Mouse (Mus musculus) adipocyte (in vitro differentiated cells): ENCODE data around the gene Stx6.

Experiments
- DNase-seq: peaks from one replicate; pipeline ENCODE4 v3.0.0-alpha.2; 2016; ENCODE audit warnings: low spot score

The Stx6 gene

GRCm38 (mm10) chr1:155207859-155208258 is 49.3 kb downstream of the Stx6 start:
- DNase-seq: no peak

- no peak for DNase-seq
Measured at GRCm38 (mm10) chr1:155210011-155210763, 51.7 kb downstream of the Stx6 start.

- DNase-seq: no peak
Measured at GRCm38 (mm10) chr1:155211017-155211416, 52.5 kb downstream of the Stx6 start.

GRCm38 (mm10) chr1:155212081-155212480 is 53.6 kb downstream of the Stx6 start:
- DNase-seq: no peak

- no peak for DNase-seq
Measured at GRCm38 (mm10) chr1:155212493-155212892, 54.0 kb downstream of the Stx6 start.

DNA sequence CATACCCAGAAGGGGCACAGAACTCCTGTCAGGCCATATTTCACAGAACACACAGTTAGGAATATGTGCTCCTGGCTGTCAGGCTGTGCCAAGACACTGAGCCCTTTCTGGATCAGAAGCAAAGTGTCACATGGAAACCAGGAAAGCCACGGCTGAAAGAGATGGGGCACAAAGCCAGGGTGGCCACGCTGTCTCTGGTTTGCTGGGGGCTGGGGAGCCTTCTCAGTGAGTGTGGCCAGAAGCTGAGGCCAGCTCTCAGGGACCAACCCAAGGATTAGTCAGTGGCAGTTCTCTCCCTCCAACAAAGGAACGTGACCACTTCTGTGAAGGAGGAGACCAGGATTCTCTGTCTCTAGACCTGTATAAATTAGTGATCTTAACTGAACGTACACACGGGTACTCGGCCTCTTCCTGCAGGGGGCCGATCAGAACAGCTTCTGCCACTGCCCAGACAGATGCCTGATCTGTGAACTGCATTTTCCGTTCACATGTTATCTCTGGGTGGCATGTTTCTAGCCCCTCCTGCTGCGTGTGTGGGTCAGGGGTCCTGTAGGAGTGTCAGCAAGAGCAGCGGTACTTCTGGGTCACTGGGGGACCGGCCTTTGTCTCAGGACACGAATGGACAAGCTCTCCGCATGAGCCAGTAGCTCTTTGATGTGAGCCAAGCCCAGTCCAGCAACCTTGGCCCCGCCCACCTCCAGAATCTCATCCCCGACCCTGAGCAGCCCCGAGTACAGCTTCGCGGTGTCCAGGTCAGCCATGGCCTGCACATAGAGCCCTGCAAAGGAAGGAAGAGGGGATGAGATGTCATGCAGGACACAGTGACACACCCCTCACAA is 54.6 kb downstream of the Stx6 start:
- DNase-seq: peak; percentile 38

DNA sequence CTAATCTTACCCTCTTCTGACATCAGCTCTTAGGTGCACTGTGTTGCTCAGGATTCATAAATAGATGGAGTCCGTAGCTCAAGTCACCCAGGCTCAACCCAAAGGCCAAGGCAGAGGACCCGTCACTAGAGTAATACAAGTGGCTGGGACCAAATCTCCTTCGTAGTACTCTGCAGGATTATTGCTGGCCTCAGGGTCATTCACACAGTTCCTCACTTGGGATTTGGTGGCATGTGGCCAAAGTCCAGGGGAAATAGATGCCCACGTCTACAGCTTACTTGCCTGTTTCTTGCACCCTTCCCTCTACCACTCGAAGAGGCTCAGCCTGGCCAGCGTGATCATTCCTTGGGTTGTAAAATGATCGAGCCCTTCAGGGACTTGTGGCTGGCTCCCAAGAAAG is 55.4 kb downstream of the Stx6 start:
- DNase-seq: no peak

DNA sequence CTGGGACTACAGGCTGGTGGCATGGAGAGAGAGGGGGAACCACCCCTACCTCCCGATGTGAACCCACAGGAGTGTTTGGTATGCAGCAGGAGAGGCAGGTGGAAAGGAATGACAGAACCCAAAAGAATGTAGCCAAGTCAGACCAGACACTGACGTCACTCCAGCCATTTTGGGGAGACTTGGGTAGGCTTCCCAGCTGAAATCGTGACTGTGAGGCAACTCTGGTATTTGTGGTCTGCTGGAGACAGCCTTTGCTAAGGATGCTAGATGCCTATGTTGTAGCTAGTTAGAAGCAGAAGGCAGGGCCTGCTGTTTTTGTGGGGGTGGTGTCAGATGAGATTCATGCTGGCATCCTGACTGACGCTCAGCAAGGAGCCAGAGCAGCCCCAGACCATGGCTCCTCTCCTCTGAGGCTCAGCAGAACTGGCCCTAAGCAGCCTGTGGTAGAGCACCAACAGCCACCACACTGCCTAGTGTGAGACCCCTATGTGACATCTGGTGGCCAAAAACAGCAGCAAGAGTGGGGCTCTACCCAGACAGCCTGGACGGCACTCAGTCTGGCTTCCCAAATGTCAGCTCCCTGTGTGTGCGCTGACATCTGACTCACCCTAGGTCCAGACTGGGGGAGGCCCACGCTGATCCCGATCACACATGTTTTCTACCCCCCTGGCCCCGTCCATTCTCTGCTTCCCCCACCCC is 56.7 kb downstream of the Stx6 start:
- DNase-seq: no peak

DNA sequence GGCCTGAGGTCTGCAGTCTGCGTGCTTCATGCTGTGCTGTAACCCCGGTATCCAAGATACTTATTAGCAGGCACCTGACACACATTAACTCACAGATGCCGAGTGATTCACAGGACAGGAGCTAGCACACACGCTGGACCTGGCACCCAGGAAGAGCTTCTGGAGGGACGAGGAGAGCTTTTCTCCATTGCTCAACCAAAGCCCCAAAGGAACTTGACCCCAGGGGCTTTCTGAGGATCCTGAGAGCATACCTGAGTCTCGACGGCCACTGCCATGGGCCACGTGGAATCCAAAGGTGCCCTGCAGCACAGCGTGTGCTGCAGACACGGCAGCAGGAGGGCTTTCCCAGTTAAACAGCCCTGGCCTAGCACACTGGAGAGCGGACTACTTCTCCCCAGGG is 57.8 kb downstream of the Stx6 start:
- no peak for DNase-seq

DNA sequence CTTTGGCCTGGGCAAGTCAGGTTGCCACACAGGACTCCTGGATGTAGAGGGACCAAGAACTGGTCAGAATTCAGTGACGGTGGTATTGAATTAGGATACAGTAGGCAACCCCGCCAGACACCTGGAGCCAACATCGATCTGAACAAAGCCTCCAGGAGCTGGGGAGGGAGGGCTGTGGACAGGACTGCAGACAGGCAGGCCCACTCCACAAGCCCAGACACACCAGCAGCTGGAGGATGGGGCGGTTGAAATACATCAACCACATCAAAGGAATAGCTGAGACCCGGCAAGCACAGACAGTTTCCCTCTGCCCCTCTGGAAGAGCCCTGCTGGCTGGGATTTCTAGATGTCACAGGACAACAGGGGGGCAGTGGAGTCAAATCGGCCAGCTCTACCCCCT is 58.3 kb downstream of the Stx6 start:
- no peak for DNase-seq

GRCm38 (mm10) chr1:155217865-155218541 is 59.5 kb downstream of the Stx6 start:
- peak; percentile 71 for DNase-seq

- DNase-seq: no peak
Measured at GRCm38 (mm10) chr1:155218924-155219323, 60.4 kb downstream of the Stx6 start.

GRCm38 (mm10) chr1:155222101-155222669 is 63.7 kb downstream of the Stx6 start:
- DNase-seq: no peak

- no peak for DNase-seq
Measured at GRCm38 (mm10) chr1:155223036-155223435, 64.5 kb downstream of the Stx6 start.

GRCm38 (mm10) chr1:155223849-155224554 is 65.5 kb downstream of the Stx6 start:
- DNase-seq: peak; percentile 82

GRCm38 (mm10) chr1:155229464-155230411 is 71.2 kb downstream of the Stx6 start:
- peak; percentile 81 for DNase-seq

DNA sequence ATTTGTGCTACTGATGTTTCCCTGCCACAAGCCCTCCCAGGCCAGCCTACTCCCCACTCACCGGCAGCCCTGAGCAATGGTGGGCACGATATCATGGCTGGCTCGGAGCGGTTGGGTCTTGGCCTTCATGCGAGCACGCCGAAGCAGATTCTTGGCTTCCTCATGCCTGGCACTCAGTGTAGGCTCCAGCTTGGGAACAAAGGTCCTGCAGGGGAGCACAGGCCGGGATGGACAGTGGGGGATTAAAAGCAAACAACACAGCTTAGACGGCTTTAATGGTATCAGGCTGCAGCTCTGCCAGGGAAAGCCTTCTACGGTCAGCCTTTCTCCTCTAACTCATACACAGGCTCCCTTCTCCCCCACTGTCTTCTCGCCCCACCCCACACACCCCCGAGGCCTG is 73.9 kb downstream of the Stx6 start:
- no peak for DNase-seq

DNA sequence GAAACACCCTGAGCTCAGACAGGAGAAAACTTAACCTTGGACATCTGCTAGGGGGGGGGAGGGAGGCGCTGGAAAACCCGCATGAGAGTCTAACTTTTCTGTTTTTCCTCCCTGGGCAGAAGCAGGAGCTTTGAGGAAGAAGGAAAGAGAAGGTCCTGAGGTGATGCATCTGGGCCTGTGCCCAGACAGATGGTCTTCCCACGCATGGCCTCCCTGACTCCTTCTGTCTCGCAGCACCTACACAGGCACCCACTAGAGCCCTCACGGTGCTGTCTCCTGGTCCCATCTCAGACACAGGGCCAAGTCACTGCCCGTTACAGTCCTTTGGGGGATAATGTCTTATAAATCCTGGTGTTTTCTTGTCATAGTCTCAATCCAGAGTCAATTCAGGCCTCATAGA is 74.3 kb downstream of the Stx6 start:
- no peak for DNase-seq

DNA sequence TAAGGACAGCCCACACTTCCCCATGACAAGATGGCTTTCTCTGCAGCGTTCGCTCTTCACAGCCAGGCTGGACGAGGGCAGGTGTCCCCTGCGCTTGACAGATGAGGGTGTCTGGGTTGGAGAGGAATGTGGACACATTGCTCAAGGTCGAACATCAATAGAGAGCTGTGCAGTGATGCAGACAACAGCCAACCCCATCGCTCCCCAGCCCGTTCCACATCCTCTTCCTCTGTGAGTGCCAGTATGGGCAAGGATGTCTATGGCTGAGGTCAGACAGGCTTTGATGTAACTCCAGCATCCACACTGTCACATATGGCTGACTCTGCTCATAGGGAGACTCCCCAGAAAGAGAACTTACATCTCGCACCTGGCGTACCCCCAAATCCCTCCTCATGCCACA is 74.9 kb downstream of the Stx6 start:
- no peak for DNase-seq
